ENCODE assay signal across 33 mouse cellular contexts in genomic region chr13:24128731-24129130, GRCm38 (mm10).
"Had no signal": no experiment of that assay in that cellular context is flagged by ENCODE, and none has a peak within 500 bp of the region (broad histone marks: within the 10 kb centered on the region; RNA-seq: fewer than 3 reads in every experiment).

No protein-coding gene starts in this region.

- H3K9me3 ChIP-seq: heart, embryonic 13.5 days; heart, embryonic 15.5 days; hindbrain, embryonic 10.5 days; hindbrain, embryonic 12.5 days; hindbrain, embryonic 13.5 days; hindbrain, embryonic 15.5 days; intestine, embryonic 15.5 days; kidney, embryonic 15.5 days had no signal

- H3K4me3 ChIP-seq: heart, embryonic 13.5 days; heart, embryonic 15.5 days; hindbrain, embryonic 10.5 days; hindbrain, embryonic 12.5 days; hindbrain, embryonic 13.5 days; hindbrain, embryonic 15.5 days; intestine, embryonic 15.5 days; kidney, embryonic 15.5 days; layer of hippocampus, adult 2 months had no signal

- H3K36me3 ChIP-seq: heart, embryonic 13.5 days; heart, embryonic 15.5 days; hindbrain, embryonic 10.5 days; hindbrain, embryonic 12.5 days; hindbrain, embryonic 13.5 days; hindbrain, embryonic 15.5 days; intestine, embryonic 15.5 days had no signal

- H3K27ac ChIP-seq: heart, embryonic 13.5 days; heart, embryonic 15.5 days; hindbrain, embryonic 10.5 days; hindbrain, embryonic 12.5 days; hindbrain, embryonic 13.5 days; hindbrain, embryonic 14.5 days; hindbrain, embryonic 15.5 days; hindbrain, postnatal 0 days; intestine, embryonic 15.5 days; kidney, embryonic 15.5 days; kidney, postnatal 0 days; layer of hippocampus, adult 2 months had no signal

- H3K4me1 ChIP-seq: heart, embryonic 13.5 days; heart, embryonic 15.5 days; hindbrain, embryonic 10.5 days; hindbrain, embryonic 12.5 days; hindbrain, embryonic 13.5 days; hindbrain, embryonic 15.5 days; intestine, embryonic 15.5 days; kidney, embryonic 15.5 days had no signal

- DNase-seq: heart, postnatal 10 days; heart, postnatal 14 days; heart, postnatal 36 days; heart, postnatal 4 days; kidney, adult 11 months; kidney, adult 18-20 months; kidney, adult 2 months; kidney, adult 8-10 months; kidney, adult 9 months; kidney, postnatal 10 days; kidney, postnatal 14 days; kidney, postnatal 25 days; kidney, postnatal 36 days; kidney, postnatal 4 days; layer of hippocampus, adult 9-11 months; layer of hippocampus, postnatal 36 days had no signal

- H3K4me2 ChIP-seq: heart, embryonic 11.5 days; heart, embryonic 13.5 days; heart, embryonic 15.5 days; hindbrain, embryonic 12.5 days; hindbrain, embryonic 13.5 days; hindbrain, embryonic 14.5 days; hindbrain, embryonic 15.5 days; intestine, embryonic 15.5 days; kidney, embryonic 15.5 days had no signal

- H3K9ac ChIP-seq: heart, embryonic 13.5 days; heart, embryonic 15.5 days; hindbrain, embryonic 12.5 days; hindbrain, embryonic 13.5 days; hindbrain, embryonic 14.5 days; hindbrain, embryonic 15.5 days; intestine, embryonic 15.5 days; kidney, embryonic 15.5 days had no signal

- ATAC-seq: hindbrain, embryonic 16.5 days; inflammation-experienced regulatory T-cells, adult 6 months; intestine, embryonic 15.5 days; intestine, embryonic 16.5 days; intestine, postnatal 0 days had no signal

- H3K27me3 ChIP-seq: hindbrain, embryonic 12.5 days; hindbrain, embryonic 13.5 days; hindbrain, embryonic 15.5 days; intestine, embryonic 15.5 days; kidney, embryonic 15.5 days had no signal
